Comparison of ENCODE assay signal across 21 mouse cellular contexts in the genomic region with DNA sequence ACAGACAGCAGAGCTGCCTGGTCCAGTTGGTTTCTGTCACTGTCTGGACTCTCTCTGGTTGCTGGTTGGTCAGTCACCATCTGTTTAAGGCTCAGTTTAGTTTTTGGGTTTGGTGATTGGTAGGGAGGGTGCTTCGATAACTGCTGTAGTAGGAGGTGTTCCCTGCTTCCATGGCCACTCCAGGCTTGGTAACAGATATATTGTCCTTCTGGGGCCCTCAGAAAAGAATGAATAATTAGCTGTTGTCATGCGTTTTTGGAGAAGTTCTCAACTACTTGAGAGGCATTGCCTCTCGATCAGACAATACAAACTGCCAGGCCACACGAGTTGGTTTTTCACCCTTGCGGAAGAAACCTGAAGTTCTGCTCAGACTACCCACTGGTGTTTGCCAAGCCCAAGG.
DNase-seq lines count a peak whose midpoint lies in the region; ATAC-seq and TF ChIP-seq lines count a peak whose summit lies in the region.
"Had no signal": no experiment of that assay in that cellular context is flagged by ENCODE, and none has a peak within 500 bp of the region (broad histone marks: within the 10 kb centered on the region; RNA-seq: fewer than 3 reads in every experiment).

No protein-coding gene starts in this region.

- no peaks in the 10 kb centered on the region for H3K9me3 ChIP-seq in lung, embryonic 14.5 days (ENCODE audit: low read depth, low read length)
- no peaks in the 10 kb centered on the region for H3K9me3 ChIP-seq in embryonic facial prominence, embryonic 10.5 days
- H3K9me3 ChIP-seq in hindbrain, embryonic 14.5 days (ENCODE audit: control insufficient read depth, low read length), result no peaks in the 10 kb centered on the region
- H3K9me3 ChIP-seq in neural tube, embryonic 14.5 days (ENCODE audit: control insufficient read depth, low read length), result no peaks in the 10 kb centered on the region
- H3K9me3 ChIP-seq: embryonic facial prominence, embryonic 15.5 days; liver, embryonic 12.5 days; lung, embryonic 15.5 days; stomach, embryonic 15.5 days had no signal

- DNase-seq in lung, embryonic 14.5 days, result peak; percentile 37
- no peak for DNase-seq in lung, postnatal 25 days (ENCODE audit: low spot score)
- DNase-seq in embryonic facial prominence, embryonic 10.5 days (ENCODE audit: low spot score), result no peak
- no peak for DNase-seq in hindbrain, embryonic 14.5 days (ENCODE audit: low spot score)
- DNase-seq in kidney, postnatal 14 days, result no peak
- DNase-seq: cerebellum, adult 9-11 months; gastrocnemius, postnatal 25 days; heart, postnatal 10 days; right cerebral cortex, adult 18-20 months; spleen, adult 18-20 months; thymus, adult 2 months had no signal

- no peak overlapping the region for H3K9ac ChIP-seq in lung, embryonic 14.5 days
- H3K9ac ChIP-seq in hindbrain, embryonic 14.5 days, result no peak overlapping the region
- H3K9ac ChIP-seq in neural tube, embryonic 14.5 days (replicated peaks; ENCODE audit: low read depth, low read length), result no peak overlapping the region
- H3K9ac ChIP-seq: embryonic facial prominence, embryonic 15.5 days; liver, embryonic 12.5 days; lung, embryonic 15.5 days; stomach, embryonic 15.5 days had no signal

- peak; percentile 19; the same call in 1 of the 2 replicates for ATAC-seq in lung, embryonic 14.5 days (ENCODE audit: insufficient read depth)
- ATAC-seq in hindbrain, embryonic 14.5 days (ENCODE audit: low FRiP score), result no peak
- no peak for ATAC-seq in neural tube, embryonic 14.5 days (ENCODE audit: low read depth)
- no peak for ATAC-seq in megakaryocyte, adult 5-6 weeks (ENCODE audit: poor library complexity, severe bottlenecking)
- ATAC-seq: liver, embryonic 12.5 days; Patski had no signal

- H3K27ac ChIP-seq in lung, embryonic 14.5 days (ENCODE audit: low read depth), result no peak overlapping the region
- peak overlapping the region; percentile 76; the same call in 1 of the 2 replicates for H3K27ac ChIP-seq in embryonic facial prominence, embryonic 10.5 days (replicated peaks)
- H3K27ac ChIP-seq in hindbrain, embryonic 14.5 days, result 0 out of 2 replicates have a peak overlapping the region, but pooled peaks have one; percentile 47
- H3K27ac ChIP-seq in neural tube, embryonic 14.5 days (ENCODE audit: low read depth, low read length), result peak overlapping the region; percentile 25; the same call in 1 of the 2 replicates
- H3K27ac ChIP-seq: embryonic facial prominence, embryonic 15.5 days; kidney, postnatal 0 days; liver, embryonic 12.5 days; lung, embryonic 15.5 days; stomach, embryonic 15.5 days had no signal

- no peak overlapping the region for H3K4me2 ChIP-seq in lung, embryonic 14.5 days
- no peak overlapping the region for H3K4me2 ChIP-seq in hindbrain, embryonic 14.5 days (replicated peaks)
- no peak overlapping the region for H3K4me2 ChIP-seq in neural tube, embryonic 14.5 days (ENCODE audit: low read depth, low read length)
- H3K4me2 ChIP-seq: embryonic facial prominence, embryonic 15.5 days; liver, embryonic 12.5 days; lung, embryonic 15.5 days; stomach, embryonic 15.5 days had no signal

- H3K27me3 ChIP-seq in lung, embryonic 14.5 days (ENCODE audit: insufficient read depth, low read length), result peaks cover 5% of the 10 kb centered on the region; the same call in 1 of the 2 replicates
- H3K27me3 ChIP-seq in embryonic facial prominence, embryonic 10.5 days (replicated peaks; ENCODE audit: low read depth, poor library complexity, severe bottlenecking), result peaks cover 24% of the 10 kb centered on the region
- H3K27me3 ChIP-seq in hindbrain, embryonic 14.5 days (ENCODE audit: control insufficient read depth, insufficient read depth, low read length), result peaks cover 5% of the 10 kb centered on the region
- no peaks in the 10 kb centered on the region; the same call in 1 of the 2 replicates for H3K27me3 ChIP-seq in neural tube, embryonic 14.5 days (ENCODE audit: control insufficient read depth, insufficient read depth, low read length)
- H3K27me3 ChIP-seq: liver, embryonic 12.5 days; stomach, embryonic 15.5 days had no signal

- TF ChIP-seq CTCF in lung, embryonic 14.5 days (IDR thresholded peaks at IDR 0.05; ENCODE audit: low read depth), result no peak

- H3K4me1 ChIP-seq in lung, embryonic 14.5 days (ENCODE audit: insufficient read depth), result no peaks in the 10 kb centered on the region
- peaks cover 42% of the 10 kb centered on the region for H3K4me1 ChIP-seq in embryonic facial prominence, embryonic 10.5 days
- H3K4me1 ChIP-seq in hindbrain, embryonic 14.5 days (replicated peaks; ENCODE audit: control insufficient read depth, insufficient read depth, low read length), result peaks cover 7% of the 10 kb centered on the region; the same call in 1 of the 2 replicates
- H3K4me1 ChIP-seq in neural tube, embryonic 14.5 days (ENCODE audit: control insufficient read depth, insufficient read depth, low read length), result peaks cover 8% of the 10 kb centered on the region; the same call in 1 of the 2 replicates
- H3K4me1 ChIP-seq: liver, embryonic 12.5 days; stomach, embryonic 15.5 days had no signal

- H3K36me3 ChIP-seq in lung, embryonic 14.5 days (ENCODE audit: insufficient read depth), result no peaks in the 10 kb centered on the region
- no peaks in the 10 kb centered on the region for H3K36me3 ChIP-seq in embryonic facial prominence, embryonic 10.5 days (replicated peaks)
- no peaks in the 10 kb centered on the region for H3K36me3 ChIP-seq in hindbrain, embryonic 14.5 days (replicated peaks; ENCODE audit: control insufficient read depth, insufficient read depth)
- no peaks in the 10 kb centered on the region for H3K36me3 ChIP-seq in neural tube, embryonic 14.5 days (ENCODE audit: control insufficient read depth, insufficient read depth, low read length)
- H3K36me3 ChIP-seq: embryonic facial prominence, embryonic 15.5 days; liver, embryonic 12.5 days; lung, embryonic 15.5 days; stomach, embryonic 15.5 days had no signal

- WGBS in lung, embryonic 14.5 days, result 49% methylated on average over 5 of the region's 5 CpGs
- WGBS in embryonic facial prominence, embryonic 10.5 days, result 64% methylated on average over 5 of the region's 5 CpGs
- WGBS in hindbrain, embryonic 14.5 days, result 26% methylated on average over 5 of the region's 5 CpGs
- 31% methylated on average over 5 of the region's 5 CpGs for WGBS in neural tube, embryonic 14.5 days

- H3K4me3 ChIP-seq in lung, embryonic 14.5 days (ENCODE audit: low read depth, low read length), result no peak overlapping the region
- no peak overlapping the region for H3K4me3 ChIP-seq in embryonic facial prominence, embryonic 10.5 days
- H3K4me3 ChIP-seq in hindbrain, embryonic 14.5 days (replicated peaks; ENCODE audit: low read length), result no peak overlapping the region
- no peak overlapping the region for H3K4me3 ChIP-seq in neural tube, embryonic 14.5 days (ENCODE audit: low read depth, low read length)
- H3K4me3 ChIP-seq: embryonic facial prominence, embryonic 15.5 days; left cerebral cortex, adult 2 months; liver, embryonic 12.5 days; lung, embryonic 15.5 days; myocyte; stomach, embryonic 15.5 days had no signal
